Mouse (Mus musculus): ENCODE measurements around the gene Ino80d. TPM values are rescaled to one million over a fixed set of nuclear protein-coding genes. Genes with fewer than 3 reads are reported as not detected.

Ino80d gene
- polyA plus RNA-seq, 1 experiment: 11.5 TPM

DNA sequence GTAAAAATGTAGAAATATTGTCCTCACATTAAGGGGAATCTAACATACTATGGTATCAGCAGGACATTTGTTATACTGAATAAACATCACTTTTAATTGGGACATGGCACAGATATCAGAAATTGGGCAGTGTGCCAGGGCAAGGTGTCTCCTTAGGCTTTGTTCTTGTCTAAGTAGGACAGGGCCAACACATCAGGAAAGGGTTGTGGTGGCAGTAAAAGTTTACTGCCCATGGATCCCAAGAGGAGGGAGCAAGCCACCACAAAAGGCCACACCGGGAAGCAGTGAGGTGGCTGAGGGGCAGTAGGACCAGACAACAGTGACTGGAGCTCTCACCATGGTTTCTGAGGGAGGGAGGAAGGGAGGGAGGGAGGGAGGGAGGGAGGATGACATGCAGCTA lies 121.1 kb downstream of the Ino80d start:
- no peak overlapping the region for H3K27ac ChIP-seq (ENCODE audit: insufficient read depth, low read depth, low read length)
- H3K36me3 ChIP-seq (ENCODE audit: control insufficient read depth, insufficient read depth, low read length): no peaks in the 10 kb centered on the region
- H3K27me3 ChIP-seq (ENCODE audit: control insufficient read depth, insufficient read depth, low read length): no peaks in the 10 kb centered on the region
- no peak overlapping the region for H3K4me3 ChIP-seq (ENCODE audit: low read depth, low read length)
- WGBS: 3% methylated on average over 1 of the region's 1 CpGs
- TF ChIP-seq CTCF (IDR thresholded peaks at IDR 0.05; ENCODE audit: extremely low read depth, insufficient read length, insufficient replicate concordance, low read depth, low read length) (no peak), POLR2A (IDR thresholded peaks at IDR 0.05; ENCODE audit: low read depth, low read length) (no peak)
- H3K4me1 ChIP-seq (ENCODE audit: control insufficient read depth, insufficient read depth, insufficient read length, low read length): peaks cover 3% of the 10 kb centered on the region; the same call in 1 of the 2 replicates

- H3K4me3 ChIP-seq (ENCODE audit: low read depth, low read length): no peak overlapping the region
- no peaks in the 10 kb centered on the region for H3K36me3 ChIP-seq (ENCODE audit: control insufficient read depth, insufficient read depth, low read length)
- WGBS: 66% methylated on average over 5 of the region's 5 CpGs
- no peak overlapping the region for H3K27ac ChIP-seq (ENCODE audit: insufficient read depth, low read depth, low read length)
- no peaks in the 10 kb centered on the region for H3K27me3 ChIP-seq (ENCODE audit: control insufficient read depth, insufficient read depth, low read length)
- H3K4me1 ChIP-seq (ENCODE audit: control insufficient read depth, insufficient read depth, insufficient read length, low read length): peaks cover 3% of the 10 kb centered on the region; the same call in 1 of the 2 replicates
- TF ChIP-seq POLR2A (IDR thresholded peaks at IDR 0.05; ENCODE audit: low read depth, low read length) (no peak), CTCF (IDR thresholded peaks at IDR 0.05; ENCODE audit: extremely low read depth, insufficient read length, insufficient replicate concordance, low read depth, low read length) (no peak)
Measured at GRCm38 (mm10) chr1:62992648-62993047, 121.8 kb downstream of the Ino80d start.

- Histone ChIP-seq H3K36me3 (ENCODE audit: control insufficient read depth, insufficient read depth, low read length) (no peaks in the 10 kb centered on the region), H3K27me3 (ENCODE audit: control insufficient read depth, insufficient read depth, low read length) (no peaks in the 10 kb centered on the region), H3K4me1 (ENCODE audit: control insufficient read depth, insufficient read depth, insufficient read length, low read length) (peaks cover 3% of the 10 kb centered on the region; the same call in 1 of the 2 replicates), H3K4me3 (ENCODE audit: low read depth, low read length) (no peak overlapping the region), H3K27ac (ENCODE audit: insufficient read depth, low read depth, low read length) (no peak overlapping the region)
- 84% methylated on average over 10 of the region's 10 CpGs for WGBS
- TF ChIP-seq CTCF (IDR thresholded peaks at IDR 0.05; ENCODE audit: extremely low read depth, insufficient read length, insufficient replicate concordance, low read depth, low read length) (no peak), POLR2A (IDR thresholded peaks at IDR 0.05; ENCODE audit: low read depth, low read length) (no peak)
Measured at GRCm38 (mm10) chr1:62991021-62991420, 123.4 kb downstream of the Ino80d start.

- Histone ChIP-seq H3K36me3 (ENCODE audit: control insufficient read depth, insufficient read depth, low read length) (no peaks in the 10 kb centered on the region), H3K4me3 (ENCODE audit: low read depth, low read length) (no peak overlapping the region), H3K27ac (ENCODE audit: insufficient read depth, low read depth, low read length) (no peak overlapping the region), H3K4me1 (ENCODE audit: control insufficient read depth, insufficient read depth, insufficient read length, low read length) (no peaks in the 10 kb centered on the region), H3K27me3 (ENCODE audit: control insufficient read depth, insufficient read depth, low read length) (no peaks in the 10 kb centered on the region)
- 28% methylated on average over 2 of the region's 2 CpGs for WGBS
- no peak for TF ChIP-seq POLR2A (IDR thresholded peaks at IDR 0.05; ENCODE audit: low read depth, low read length)
- TF ChIP-seq CTCF (IDR thresholded peaks at IDR 0.05; ENCODE audit: extremely low read depth, insufficient read length, insufficient replicate concordance, low read depth, low read length): no peak
Measured at GRCm38 (mm10) chr1:62987561-62987960, 126.9 kb downstream of the Ino80d start.

DNA sequence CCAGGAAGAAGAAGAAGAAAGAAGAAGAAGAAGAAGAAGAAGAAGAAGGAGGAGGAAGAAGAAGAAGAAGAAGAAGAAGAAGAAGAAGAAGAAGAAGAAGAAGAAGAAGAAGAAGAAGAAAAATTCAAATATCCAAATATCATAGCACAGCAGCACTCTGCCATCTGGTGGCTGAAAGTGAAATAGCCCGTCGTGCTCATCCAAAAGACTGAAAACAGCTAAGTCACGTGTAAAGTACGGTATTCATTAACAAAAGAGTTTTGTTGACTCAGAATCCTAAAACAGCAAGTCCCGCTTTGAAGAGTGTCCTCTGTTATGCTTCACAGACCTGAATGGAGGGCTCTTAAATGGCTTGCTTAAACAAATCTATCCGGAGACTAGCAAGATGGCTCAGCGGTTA lies 128.2 kb downstream of the Ino80d start:
- H3K27ac ChIP-seq (ENCODE audit: insufficient read depth, low read depth, low read length): no peak overlapping the region
- no peak overlapping the region for H3K4me3 ChIP-seq (ENCODE audit: low read depth, low read length)
- WGBS: 13% methylated on average over 7 of the region's 7 CpGs
- no peaks in the 10 kb centered on the region for H3K4me1 ChIP-seq (ENCODE audit: control insufficient read depth, insufficient read depth, insufficient read length, low read length)
- TF ChIP-seq CTCF (IDR thresholded peaks at IDR 0.05; ENCODE audit: extremely low read depth, insufficient read length, insufficient replicate concordance, low read depth, low read length): no peak
- no peak for TF ChIP-seq POLR2A (IDR thresholded peaks at IDR 0.05; ENCODE audit: low read depth, low read length)
- no peaks in the 10 kb centered on the region for H3K27me3 ChIP-seq (ENCODE audit: control insufficient read depth, insufficient read depth, low read length)
- H3K36me3 ChIP-seq (ENCODE audit: control insufficient read depth, insufficient read depth, low read length): no peaks in the 10 kb centered on the region

DNA sequence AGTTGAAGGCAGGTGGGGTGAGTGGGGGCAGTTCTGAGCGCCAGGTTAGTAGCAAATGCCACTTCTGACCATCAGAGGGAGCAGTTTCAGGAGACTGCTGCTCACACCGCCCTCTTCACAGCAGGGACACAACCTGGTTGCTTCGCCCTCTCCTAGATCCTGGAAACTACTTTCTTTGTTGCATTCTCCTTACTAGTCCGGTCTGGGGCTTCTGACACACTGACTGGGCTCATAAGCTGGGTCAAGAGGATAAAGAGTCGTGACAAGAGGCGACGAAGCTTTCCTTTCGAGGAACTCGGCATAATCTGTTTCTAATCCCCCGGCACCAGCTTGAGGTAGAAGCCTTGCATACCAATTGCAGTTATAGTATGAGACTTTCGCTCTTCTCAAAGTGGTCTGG lies 129.9 kb downstream of the Ino80d start:
- Histone ChIP-seq H3K36me3 (ENCODE audit: control insufficient read depth, insufficient read depth, low read length) (no peaks in the 10 kb centered on the region), H3K27ac (ENCODE audit: insufficient read depth, low read depth, low read length) (no peak overlapping the region), H3K4me3 (ENCODE audit: low read depth, low read length) (peak overlapping the region; percentile 38; the same call in 1 of the 2 replicates), H3K4me1 (ENCODE audit: control insufficient read depth, insufficient read depth, insufficient read length, low read length) (no peaks in the 10 kb centered on the region), H3K27me3 (ENCODE audit: control insufficient read depth, insufficient read depth, low read length) (no peaks in the 10 kb centered on the region)
- 36% methylated on average over 11 of the region's 11 CpGs for WGBS
- TF ChIP-seq POLR2A (IDR thresholded peaks at IDR 0.05; ENCODE audit: low read depth, low read length) (no peak), CTCF (IDR thresholded peaks at IDR 0.05; ENCODE audit: extremely low read depth, insufficient read length, insufficient replicate concordance, low read depth, low read length) (peak; percentile 72; the same call in 1 of the 2 replicates)

- no peaks in the 10 kb centered on the region for H3K27me3 ChIP-seq (ENCODE audit: control insufficient read depth, insufficient read depth, low read length)
- no peak overlapping the region for H3K27ac ChIP-seq (ENCODE audit: insufficient read depth, low read depth, low read length)
- H3K4me3 ChIP-seq (ENCODE audit: low read depth, low read length): no peak overlapping the region
- 30% methylated on average over 3 of the region's 3 CpGs for WGBS
- TF ChIP-seq CTCF (IDR thresholded peaks at IDR 0.05; ENCODE audit: extremely low read depth, insufficient read length, insufficient replicate concordance, low read depth, low read length): no peak
- no peak for TF ChIP-seq POLR2A (IDR thresholded peaks at IDR 0.05; ENCODE audit: low read depth, low read length)
- no peaks in the 10 kb centered on the region for H3K4me1 ChIP-seq (ENCODE audit: control insufficient read depth, insufficient read depth, insufficient read length, low read length)
- no peaks in the 10 kb centered on the region for H3K36me3 ChIP-seq (ENCODE audit: control insufficient read depth, insufficient read depth, low read length)
Measured at GRCm38 (mm10) chr1:62976742-62977141, 137.7 kb downstream of the Ino80d start.
